Mouse (Mus musculus) hindbrain, embryonic 15.5 days (tissue): ENCODE results near the gene Hnrnpa1. TPM values are rescaled to one million over a fixed set of nuclear protein-coding genes. Genes with fewer than 3 reads are reported as not detected.
"Not testable (repeated sequence)": the region's sequence is repeated elsewhere in the genome, so short reads cannot be mapped to it uniquely, and the experiment has no call there.

ENCODE experiments used
- ATAC-seq: fragments of 200-750 bp; cut with Nextera tagmentation; 2 replicates; pipeline ENCODE4 v1.8.0; 2017; ENCODE audit warnings: low read depth, moderate number of reproducible peaks, moderate TSS enrichment; ENCODE audit not compliant: low FRiP score
- H3K27ac ChIP-seq: fragments of 300-500 bp; sonication (generic); replicated peaks from 2 replicates; pipeline ENCODE4 v1.5.1; 2015; ENCODE audit warnings: mild to moderate bottlenecking, inconsistent platforms
- H3K27me3 ChIP-seq: fragments of 300-500 bp; sonication (generic); 2 replicates; pipeline ENCODE4 v1.6.1; 2015; ENCODE audit warnings: control low read depth, inconsistent platforms
- H3K36me3 ChIP-seq: fragments of 300-500 bp; sonication (generic); 2 replicates; pipeline ENCODE4 v1.6.1; 2015; ENCODE audit warnings: control low read depth, inconsistent platforms
- H3K4me1 ChIP-seq: fragments of 300-500 bp; sonication (generic); replicated peaks from 2 replicates; pipeline ENCODE4 v1.6.1; 2015; ENCODE audit warnings: control low read depth, inconsistent platforms
- H3K4me2 ChIP-seq: fragments of 300-500 bp; sonication (generic); 2 replicates; pipeline ENCODE4 v1.6.1; 2015; ENCODE audit warnings: moderate library complexity, mild to moderate bottlenecking, inconsistent platforms
- H3K4me3 ChIP-seq: fragments of 300-500 bp; sonication (generic); 2 replicates; pipeline ENCODE4 v1.5.1; 2015; ENCODE audit warnings: mild to moderate bottlenecking, inconsistent platforms
- H3K9ac ChIP-seq: fragments of 300-500 bp; sonication (generic); 2 replicates; pipeline ENCODE4 v1.6.1; 2015; ENCODE audit warnings: inconsistent platforms
- H3K9me3 ChIP-seq: fragments of 300-500 bp; sonication (generic); 2 replicates; pipeline ENCODE4 v1.6.1; 2016; ENCODE audit warnings: control low read depth, inconsistent platforms
- WGBS: fragments of 180-500 bp; shearing (Covaris S2); methylation state at CpG from one replicate; pipeline ENCODE4 v1.1.7; 2015; 5-methylcytosine and 5-hydroxymethylcytosine counted together
- polyA plus RNA-seq: library from polyadenylated mRNA; unstranded; fragments of >200 nt; fragmentation: Nextera tagmentation; extraction: Ambion mirVana; gene quantifications from 2 replicates; pipeline ENCODE4 v1.2.1, GENCODE M21; 2015

Gene Hnrnpa1
- polyA plus RNA-seq, 1 experiment from 2014 or later = 629 TPM

DNA sequence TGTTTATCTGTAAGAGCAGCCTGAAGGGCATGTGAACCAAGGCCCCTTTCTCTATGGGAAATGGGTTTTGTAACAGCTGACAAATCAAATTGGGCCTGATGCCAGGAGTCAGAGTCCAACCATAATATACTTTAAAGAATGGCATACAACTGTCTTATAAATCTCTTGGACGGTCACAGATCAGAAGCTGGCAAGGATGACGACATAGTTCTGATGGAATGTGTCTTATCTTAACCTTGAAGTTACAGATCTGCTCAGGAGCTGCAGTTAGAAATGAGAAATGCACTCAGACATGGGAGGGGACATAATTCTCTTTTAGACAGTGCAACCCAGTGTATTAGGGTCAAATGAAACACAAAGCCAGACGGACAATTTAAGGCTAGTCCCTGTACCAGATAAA, 19.4 kb upstream of the Hnrnpa1 start:
- no peak for ATAC-seq
- Histone ChIP-seq H3K9me3 (no peaks in the 10 kb centered on the region), H3K36me3 (no peaks in the 10 kb centered on the region), H3K4me2 (no peak overlapping the region), H3K4me3 (no peak overlapping the region), H3K4me1 (peaks cover 8% of the 10 kb centered on the region), H3K9ac (no peak overlapping the region), H3K27ac (no peak overlapping the region), H3K27me3 (no peaks in the 10 kb centered on the region)
- 42% methylated on average over 3 of the region's 3 CpGs for WGBS

- no peaks in the 10 kb centered on the region for H3K36me3 ChIP-seq
- H3K4me2 ChIP-seq = no peak overlapping the region
- no peak for ATAC-seq
- H3K4me3 ChIP-seq = no peak overlapping the region
- no peaks in the 10 kb centered on the region for H3K9me3 ChIP-seq
- H3K4me1 ChIP-seq = 0 out of 2 replicates have a peak, but pooled peaks cover 3% of the 10 kb centered on the region
- WGBS = 88% methylated on average over 1 of the region's 1 CpGs
- no peak overlapping the region for H3K27ac ChIP-seq
- no peaks in the 10 kb centered on the region for H3K27me3 ChIP-seq
- H3K9ac ChIP-seq = no peak overlapping the region
These were observed 18.8 kb upstream of the Hnrnpa1 start for GRCm38 (mm10) chr15:103221386-103221785.

DNA sequence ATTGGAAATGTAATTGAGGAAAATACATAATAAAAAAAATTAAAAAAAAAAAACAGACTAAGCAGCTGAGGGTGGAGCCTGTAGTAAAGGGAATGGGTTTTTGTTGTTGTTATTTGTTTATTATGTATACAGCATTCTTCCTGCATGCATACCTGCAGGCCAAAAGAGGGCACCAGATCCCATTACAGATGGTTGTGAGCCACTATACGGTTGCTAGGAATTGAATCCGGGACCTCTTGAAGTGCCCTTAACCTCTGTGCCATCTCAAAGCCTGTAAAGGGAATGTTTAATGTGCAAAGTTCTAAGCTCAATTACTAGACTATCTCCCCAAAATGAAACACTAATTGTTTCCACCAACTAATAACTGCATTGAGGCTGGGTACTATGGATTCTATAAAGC, 16.1 kb upstream of the Hnrnpa1 start:
- no peak for ATAC-seq
- H3K9ac ChIP-seq = no peak overlapping the region
- no peak overlapping the region for H3K4me3 ChIP-seq
- H3K9me3 ChIP-seq = no peaks in the 10 kb centered on the region
- H3K36me3 ChIP-seq = no peaks in the 10 kb centered on the region
- H3K4me1 ChIP-seq = no peaks in the 10 kb centered on the region
- H3K27me3 ChIP-seq = no peaks in the 10 kb centered on the region
- 83% methylated on average over 2 of the region's 2 CpGs for WGBS
- H3K27ac ChIP-seq = no peak overlapping the region
- H3K4me2 ChIP-seq = no peak overlapping the region

GRCm38 (mm10) chr15:103227022-103227421, 13.2 kb upstream of the Hnrnpa1 start:
- no peaks in the 10 kb centered on the region for H3K4me1 ChIP-seq
- no peak overlapping the region for H3K27ac ChIP-seq
- no peaks in the 10 kb centered on the region for H3K36me3 ChIP-seq
- WGBS = 74% methylated on average over 3 of the region's 3 CpGs
- H3K27me3 ChIP-seq = no peaks in the 10 kb centered on the region
- H3K9me3 ChIP-seq = no peaks in the 10 kb centered on the region
- H3K9ac ChIP-seq = no peak overlapping the region
- ATAC-seq = no peak
- H3K4me2 ChIP-seq = no peak overlapping the region
- H3K4me3 ChIP-seq = no peak overlapping the region

GRCm38 (mm10) chr15:103227572-103227971, 12.7 kb upstream of the Hnrnpa1 start:
- H3K4me3 ChIP-seq = no peak overlapping the region
- H3K27me3 ChIP-seq = no peaks in the 10 kb centered on the region
- H3K36me3 ChIP-seq = no peaks in the 10 kb centered on the region
- 84% methylated on average over 2 of the region's 2 CpGs for WGBS
- H3K27ac ChIP-seq = no peak overlapping the region
- no peak for ATAC-seq
- no peak overlapping the region for H3K4me2 ChIP-seq
- H3K4me1 ChIP-seq = no peaks in the 10 kb centered on the region
- H3K9ac ChIP-seq = no peak overlapping the region
- no peaks in the 10 kb centered on the region for H3K9me3 ChIP-seq

- no peaks in the 10 kb centered on the region for H3K36me3 ChIP-seq
- H3K4me1 ChIP-seq = no peaks in the 10 kb centered on the region
- no peak overlapping the region for H3K4me2 ChIP-seq
- H3K9me3 ChIP-seq = no peaks in the 10 kb centered on the region
- H3K4me3 ChIP-seq = no peak overlapping the region
- H3K27me3 ChIP-seq = no peaks in the 10 kb centered on the region
- 0 out of 2 replicates have a peak overlapping the region, but pooled peaks have one; percentile 25 for H3K27ac ChIP-seq
- H3K9ac ChIP-seq = no peak overlapping the region
- 85% methylated on average over 2 of the region's 2 CpGs for WGBS
- ATAC-seq = no peak
These were observed 11.3 kb upstream of the Hnrnpa1 start for GRCm38 (mm10) chr15:103228904-103229303.

DNA sequence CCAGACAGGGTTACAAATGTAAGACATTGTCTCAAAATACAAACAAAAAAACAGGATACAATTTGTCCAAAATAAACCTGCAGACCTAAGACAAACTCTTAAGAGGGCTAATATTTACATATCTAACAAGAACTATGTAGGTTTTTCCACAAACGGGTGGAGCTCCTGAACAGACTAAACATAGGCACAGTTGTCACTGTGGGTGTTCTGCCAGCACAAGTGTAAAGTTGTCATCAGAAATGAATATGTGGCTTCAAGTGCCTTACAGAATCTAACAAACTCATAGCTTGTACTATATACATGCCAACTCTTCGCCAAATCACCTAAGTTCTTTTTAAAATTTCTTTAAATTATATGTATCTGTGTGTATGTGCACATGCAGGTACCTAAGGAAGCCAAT, 7.1 kb upstream of the Hnrnpa1 start:
- no peak for ATAC-seq
- H3K36me3 ChIP-seq = peaks cover 7% of the 10 kb centered on the region; the same call in 1 of the 2 replicates
- no peaks in the 10 kb centered on the region for H3K27me3 ChIP-seq
- 90% methylated on average over 2 of the region's 2 CpGs for WGBS
- peaks cover 14% of the 10 kb centered on the region for H3K4me1 ChIP-seq
- H3K9me3 ChIP-seq = no peaks in the 10 kb centered on the region
- H3K4me2 ChIP-seq = no peak overlapping the region
- H3K4me3 ChIP-seq = no peak overlapping the region
- no peak overlapping the region for H3K9ac ChIP-seq
- H3K27ac ChIP-seq = no peak overlapping the region

DNA sequence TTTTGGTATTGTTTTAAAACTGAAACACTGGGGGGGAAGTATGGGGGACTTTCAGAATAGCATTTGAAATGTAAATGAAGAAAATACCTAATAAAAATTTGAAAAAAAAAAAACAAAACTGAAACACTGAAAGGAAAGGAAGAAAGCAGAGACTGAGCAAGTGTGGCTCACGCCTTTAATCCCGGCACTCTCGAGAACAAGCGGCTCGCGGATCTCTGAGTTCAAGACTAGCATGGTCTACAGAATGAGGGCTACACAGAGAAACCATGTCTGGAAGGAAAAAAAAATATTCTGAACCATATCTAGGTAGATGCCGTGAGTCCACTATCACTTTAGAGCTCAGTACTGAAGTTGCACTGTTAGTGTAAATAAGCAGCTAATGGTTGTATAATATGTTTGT, 2.9 kb upstream of the Hnrnpa1 start:
- no peak overlapping the region for H3K4me3 ChIP-seq
- H3K36me3 ChIP-seq = peaks cover 11% of the 10 kb centered on the region
- no peak overlapping the region for H3K4me2 ChIP-seq
- no peaks in the 10 kb centered on the region for H3K27me3 ChIP-seq
- no peaks in the 10 kb centered on the region for H3K9me3 ChIP-seq
- H3K9ac ChIP-seq = no peak overlapping the region
- peaks cover 36% of the 10 kb centered on the region for H3K4me1 ChIP-seq
- 94% methylated on average over 7 of the region's 7 CpGs for WGBS
- no peak for ATAC-seq
- H3K27ac ChIP-seq = no peak overlapping the region

DNA sequence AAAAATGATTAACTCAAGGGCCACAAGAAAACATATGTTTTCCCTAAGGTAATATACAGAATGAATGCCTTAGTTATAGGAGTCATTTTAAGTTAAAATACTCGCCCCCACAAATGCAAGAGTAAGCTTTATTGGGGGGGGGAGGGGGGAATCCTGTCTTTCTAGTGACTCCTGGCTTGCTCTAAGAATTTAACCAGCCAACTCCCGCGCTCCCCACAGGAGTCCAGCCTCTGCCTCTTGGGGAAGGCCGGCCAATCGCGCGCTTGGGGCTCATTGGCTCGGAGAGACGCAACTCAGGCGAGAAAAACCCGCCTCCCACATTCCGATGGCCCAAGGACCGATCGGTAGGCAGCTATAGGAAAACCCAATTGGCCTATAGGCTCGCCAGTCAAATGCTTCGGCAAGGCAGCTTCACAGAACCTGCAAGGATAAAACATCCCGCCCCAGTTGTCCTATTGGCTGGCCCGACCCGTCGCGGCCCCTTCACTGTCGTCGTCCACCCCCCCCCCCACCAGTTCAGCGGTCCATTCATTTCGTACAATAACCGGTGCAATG, 1.0 kb upstream of the Hnrnpa1 start:
- Histone ChIP-seq H3K9me3 (no peaks in the 10 kb centered on the region), H3K27ac (peak overlapping the region; percentile 97), H3K9ac (peak overlapping the region; percentile 57), H3K4me2 (peak overlapping the region; percentile 78), H3K4me1 (peaks cover 54% of the 10 kb centered on the region), H3K4me3 (peak overlapping the region; percentile 84), H3K27me3 (no peaks in the 10 kb centered on the region), H3K36me3 (peaks cover 27% of the 10 kb centered on the region)
- under 1% methylated on average over 26 of the region's 26 CpGs for WGBS
- ATAC-seq = peak; percentile 90

GRCm38 (mm10) chr15:103239685-103240159, 510 bp upstream of the Hnrnpa1 start, which contains the start of gene Cbx5:
Gene Cbx5 (minus strand): TSS chr15:103239816.
- H3K27ac ChIP-seq = peak within 1 kb of the TSS; percentile 97
- peak; percentile 94 for ATAC-seq
- H3K9me3 ChIP-seq = no peaks in the 10 kb centered on the region
- H3K9ac ChIP-seq = peak within 1 kb of the TSS; percentile 83
- H3K36me3 ChIP-seq = peaks cover 26% of the 10 kb centered on the region
- H3K4me1 ChIP-seq = peaks cover 54% of the 10 kb centered on the region
- H3K4me2 ChIP-seq = peak within 1 kb of the TSS; percentile 82
- no peaks in the 10 kb centered on the region for H3K27me3 ChIP-seq
- under 1% methylated on average over 39 of the region's 39 CpGs for WGBS
- peak within 1 kb of the TSS; percentile 84 for H3K4me3 ChIP-seq

GRCm38 (mm10) chr15:103241071-103242018, 1.1 kb downstream of the Hnrnpa1 start:
- Histone ChIP-seq H3K27ac (peak overlapping the region; percentile 97), H3K9ac (peak overlapping the region; percentile 83), H3K4me3 (peak overlapping the region; percentile 84), H3K4me1 (peaks cover 60% of the 10 kb centered on the region), H3K4me2 (peak overlapping the region; percentile 82), H3K36me3 (peaks cover 34% of the 10 kb centered on the region)
- not testable (repeated sequence) for H3K27me3 ChIP-seq, ATAC-seq, H3K9me3 ChIP-seq
- 11% methylated on average over 12 of the region's 12 CpGs for WGBS

DNA sequence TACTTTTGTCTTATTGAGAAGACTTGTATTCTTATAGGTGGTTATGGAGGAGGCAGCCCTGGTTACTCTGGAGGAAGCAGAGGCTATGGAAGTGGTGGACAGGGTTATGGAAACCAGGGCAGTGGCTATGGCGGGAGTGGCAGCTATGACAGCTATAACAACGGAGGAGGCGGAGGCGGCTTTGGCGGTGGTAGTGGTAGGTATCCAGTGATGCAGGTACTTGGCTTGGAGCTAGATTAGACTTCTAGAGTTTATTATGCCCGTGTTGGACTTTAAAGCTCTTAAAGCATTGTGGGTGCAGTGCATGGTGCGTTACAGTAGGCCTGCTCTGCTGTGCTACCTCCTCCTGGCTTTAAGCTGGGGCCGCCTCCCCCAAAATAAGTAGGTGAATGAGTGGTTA, 2.7 kb downstream of the Hnrnpa1 start:
- no peaks in the 10 kb centered on the region for H3K27me3 ChIP-seq
- no peak for ATAC-seq
- peaks cover 48% of the 10 kb centered on the region for H3K4me1 ChIP-seq
- 75% methylated on average over 8 of the region's 8 CpGs for WGBS
- no peaks in the 10 kb centered on the region for H3K9me3 ChIP-seq
- peaks cover 50% of the 10 kb centered on the region for H3K36me3 ChIP-seq
- peak overlapping the region; percentile 84 for H3K4me3 ChIP-seq
- H3K9ac ChIP-seq = 0 out of 2 replicates have a peak overlapping the region, but pooled peaks have one; percentile 22
- peak overlapping the region; percentile 82 for H3K4me2 ChIP-seq
- H3K27ac ChIP-seq = no peak overlapping the region
